Mouse (Mus musculus) MEL (cell line): ENCODE results near the gene Gm2696.

ENCODE experiments used
- CTCF ChIP-seq, 3 experiments: IDR thresholded peaks in 2 of 3; conservative IDR thresholded peaks in 1 of 3; 2 replicates each; pipeline ENCODE4 v1.5.1; 2011 to 2012; ENCODE audit warnings: low read length in 3 of 3, low read depth in 2 of 3, mild to moderate bottlenecking in 2 of 3, improper control_type of control experiment in 1 of 3, inconsistent platforms in 1 of 3, mixed read lengths in 1 of 3, moderate library complexity in 1 of 3; ENCODE audit not compliant: control insufficient read depth in 1 of 3, insufficient read depth in 1 of 3, poor library complexity in 1 of 3, severe bottlenecking in 1 of 3
- GATA1 ChIP-seq: IDR thresholded peaks from 2 replicates; pipeline ENCODE4 v1.6.1; 2011; ENCODE audit warnings: low read depth, low read length, improper control_type of control experiment
- MEF2A ChIP-seq: IDR thresholded peaks from 2 replicates; pipeline ENCODE4 v1.6.1; 2014; ENCODE audit warnings: low read depth, mild to moderate bottlenecking, inconsistent platforms, low read length, improper control_type of control experiment; ENCODE audit not compliant: poor library complexity, insufficient replicate concordance, severe bottlenecking; ENCODE audit errors: extremely low read depth
- USF1 ChIP-seq: IDR thresholded peaks from 2 replicates; pipeline ENCODE4 v1.6.1; 2014; ENCODE audit warnings: low read depth, mild to moderate bottlenecking, inconsistent platforms, low read length, improper control_type of control experiment, moderate library complexity
- ZKSCAN1 ChIP-seq: IDR thresholded peaks from 2 replicates; pipeline ENCODE4 v1.6.1; 2012; ENCODE audit warnings: low read depth, mild to moderate bottlenecking, inconsistent platforms, low read length, improper control_type of control experiment, moderate library complexity
- ZNF384 ChIP-seq: IDR thresholded peaks from 2 replicates; pipeline ENCODE4 v1.6.1; 2012; ENCODE audit warnings: low read depth, mild to moderate bottlenecking, inconsistent platforms, low read length, improper control_type of control experiment

- no peak for TF ChIP-seq ZNF384
- TF ChIP-seq ZKSCAN1: no peak
- no peak for TF ChIP-seq MEF2A
- no peak for TF ChIP-seq USF1
- TF ChIP-seq CTCF (IDR thresholded peaks at IDR 0.05 in 2 of 3, conservative IDR thresholded peaks at IDR 0.05 in 1 of 3; ENCODE audit: control insufficient read depth in 1 of 3, insufficient read depth in 1 of 3, low read depth in 2 of 3, low read length in 3 of 3, poor library complexity in 1 of 3, severe bottlenecking in 1 of 3): no peak
- TF ChIP-seq GATA1: no peak
These were observed 25.9 kb upstream of the Gm2696 start for GRCm38 (mm10) chr10:77788621-77789020.
